Mouse (Mus musculus) urinary bladder, postnatal 10 days (tissue): Measurements from ENCODE around the gene Siglecf.
A peak's percentile ranks its signal among the peaks of the same experiment; 100 is the strongest.
"Not testable (repeated sequence)": the region's sequence is repeated elsewhere in the genome, so short reads cannot be mapped to it uniquely, and the experiment has no call there.

Experiments used
- DNase-seq: peaks from one replicate; pipeline ENCODE4 v3.0.0; 2022; ENCODE audit warnings: low spot score

Gene Siglecf

DNA sequence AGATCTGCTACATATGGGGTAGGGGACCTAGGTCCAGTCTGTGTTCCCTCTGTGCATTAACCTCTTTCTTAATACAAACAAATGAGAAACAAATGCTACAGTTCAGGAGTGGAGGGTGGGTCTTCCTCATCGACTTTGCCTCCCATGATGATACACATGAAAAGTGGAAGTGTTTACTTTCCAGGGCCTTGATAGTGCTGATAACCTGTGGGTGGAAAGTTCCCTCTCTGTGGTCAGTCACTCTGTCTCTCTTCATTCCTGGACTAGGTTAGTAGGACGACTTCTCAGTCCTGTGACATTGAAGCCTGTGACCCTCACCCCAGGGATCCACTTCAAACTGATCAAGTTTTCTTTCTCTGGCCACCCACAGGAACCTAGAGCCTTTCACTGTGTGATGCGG is at the start of gene Siglecf:
Gene Siglecf, plus strand, starts transcription at position 188 of the 400 bp plus-strand sequence.
- DNase-seq = no peak

DNA sequence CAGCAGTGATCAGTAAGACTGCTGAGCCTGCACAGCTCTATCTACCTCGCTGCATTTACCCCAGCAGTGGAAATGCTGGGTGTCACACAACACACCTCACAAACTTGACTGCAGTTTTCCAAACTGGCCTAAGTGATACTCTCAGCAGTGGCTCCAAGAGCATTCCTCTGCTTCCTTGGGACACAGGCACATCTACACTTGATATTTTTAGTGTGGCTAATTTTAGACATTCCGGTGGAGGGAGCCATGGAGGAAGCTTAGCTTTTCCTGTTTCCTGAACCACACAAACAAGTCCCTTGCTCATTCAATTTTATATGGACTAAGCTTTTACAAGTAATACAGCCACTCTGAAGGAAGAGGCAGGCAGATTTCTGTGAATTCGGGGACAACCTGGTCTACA is 45.9 kb upstream of the Siglecf start:
- DNase-seq = no peak

DNA sequence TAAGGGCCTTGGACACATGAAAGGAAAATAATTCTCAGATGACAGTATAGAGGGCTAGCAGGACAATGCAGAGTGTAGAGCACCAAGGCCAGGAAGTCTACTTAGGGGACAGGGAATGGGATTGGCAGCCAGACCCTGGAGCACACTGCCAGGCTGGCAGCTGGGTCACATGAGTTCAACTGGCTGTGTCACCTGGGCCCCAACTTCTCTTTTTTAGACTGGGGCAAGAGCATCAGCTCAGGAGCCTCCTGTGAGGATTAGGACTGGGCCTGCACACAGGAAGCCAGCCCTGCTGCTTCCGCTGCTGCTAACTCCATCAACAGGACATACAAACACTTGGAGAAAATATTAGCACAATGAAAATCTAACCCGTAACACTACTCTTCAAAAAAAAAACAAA is 42.1 kb upstream of the Siglecf start:
- no peak for DNase-seq

DNA sequence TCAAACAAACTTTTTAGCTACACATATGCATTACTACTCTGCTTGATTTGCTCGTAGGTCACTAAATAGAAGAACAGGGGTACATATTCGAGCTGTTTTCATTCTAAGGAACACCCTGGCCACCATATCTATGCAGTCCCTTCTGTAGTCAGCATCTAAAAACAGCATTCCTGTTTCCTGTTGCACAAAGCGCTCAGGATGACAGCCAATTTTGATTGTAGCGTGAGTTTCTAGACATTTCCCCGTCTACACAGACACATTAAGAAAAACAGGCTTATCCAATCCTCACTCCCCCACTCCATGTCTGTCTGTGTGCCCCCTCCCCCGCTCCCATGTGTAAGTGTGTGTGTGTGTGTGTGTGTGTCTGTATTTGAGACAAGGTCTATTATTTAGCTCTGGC is 39.5 kb upstream of the Siglecf start:
- DNase-seq = no peak

DNA sequence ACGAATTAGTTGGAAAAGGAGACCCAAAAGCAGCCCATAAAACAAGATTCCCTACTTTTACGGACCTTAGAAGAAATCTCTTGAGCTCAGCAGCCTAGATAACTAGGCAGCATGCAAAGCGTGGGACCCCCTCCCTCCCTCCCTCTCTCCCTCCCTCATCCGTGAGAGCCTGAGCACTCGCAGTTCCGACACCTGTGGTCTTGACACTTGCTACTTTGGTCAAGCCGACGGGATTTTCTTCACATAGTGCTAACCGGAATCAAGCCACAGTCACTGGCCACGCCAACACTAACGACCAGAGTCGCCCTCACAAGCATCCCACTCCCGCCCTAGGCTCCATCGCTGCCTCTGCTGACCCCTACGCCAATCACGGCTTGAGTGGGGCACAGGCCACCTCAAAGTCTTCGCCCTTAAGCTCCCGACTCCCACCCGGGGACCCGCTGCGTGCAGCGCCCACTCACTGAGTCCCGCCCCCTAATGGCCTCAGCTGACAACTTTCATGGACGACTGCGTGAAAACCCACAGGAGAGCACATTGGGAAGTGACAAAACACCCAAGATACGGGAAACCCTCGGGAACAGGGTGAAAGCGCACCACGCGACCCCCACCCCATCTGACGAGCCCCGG is 38.6 kb upstream of the Siglecf start:
- DNase-seq = no peak

DNA sequence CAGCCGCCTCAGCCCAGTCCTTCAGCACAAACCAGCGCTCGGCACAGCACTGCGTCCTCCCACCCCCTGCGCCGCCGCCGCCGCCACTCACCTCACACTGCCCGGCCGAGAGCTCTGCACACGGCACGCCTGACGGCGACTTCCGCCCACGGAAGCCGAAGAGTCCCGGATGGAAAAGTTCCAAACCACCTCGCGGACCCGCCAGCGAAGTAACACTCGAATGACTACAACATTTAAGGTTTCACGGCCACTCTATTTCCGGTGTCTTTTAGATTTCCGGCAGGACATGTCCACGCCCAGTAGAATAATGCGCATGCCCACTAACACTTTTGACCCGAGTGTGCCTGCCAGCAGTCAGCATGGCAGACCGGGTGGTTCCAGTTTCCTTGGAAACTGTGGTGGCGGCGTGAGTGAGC is 38.1 kb upstream of the Siglecf start, which contains the start of gene Zfp715:
Gene Zfp715, minus strand, starts transcription at position 282 of the 416 bp plus-strand sequence.
- peak; percentile 40 for DNase-seq

DNA sequence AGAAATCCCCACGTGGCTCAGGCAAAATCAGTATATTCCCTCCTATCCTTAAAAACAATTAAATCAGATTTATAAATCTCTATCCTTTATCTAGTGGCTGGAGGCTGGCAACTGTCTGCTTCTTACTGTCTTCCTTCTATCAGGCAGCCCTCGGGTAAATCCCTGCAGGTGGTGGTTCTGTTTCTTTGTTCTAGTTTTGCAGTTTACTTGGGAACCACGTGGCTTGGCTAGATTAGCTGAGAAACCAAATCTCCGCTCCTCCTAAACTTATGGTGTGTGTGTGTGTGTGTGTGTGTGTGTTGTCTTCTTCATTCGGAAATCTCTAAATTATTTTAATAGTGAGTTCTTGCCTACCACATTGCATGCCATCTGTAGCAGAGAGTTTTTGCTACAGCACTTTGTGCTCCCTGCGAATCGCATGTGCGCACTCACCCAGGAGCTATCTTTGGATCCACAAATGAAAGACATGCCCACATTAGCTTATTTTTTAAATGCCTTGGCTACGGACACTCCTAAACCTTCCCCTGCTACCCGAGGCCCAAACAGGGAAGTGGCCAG is 24.8 kb upstream of the Siglecf start:
- no peak for DNase-seq

DNA sequence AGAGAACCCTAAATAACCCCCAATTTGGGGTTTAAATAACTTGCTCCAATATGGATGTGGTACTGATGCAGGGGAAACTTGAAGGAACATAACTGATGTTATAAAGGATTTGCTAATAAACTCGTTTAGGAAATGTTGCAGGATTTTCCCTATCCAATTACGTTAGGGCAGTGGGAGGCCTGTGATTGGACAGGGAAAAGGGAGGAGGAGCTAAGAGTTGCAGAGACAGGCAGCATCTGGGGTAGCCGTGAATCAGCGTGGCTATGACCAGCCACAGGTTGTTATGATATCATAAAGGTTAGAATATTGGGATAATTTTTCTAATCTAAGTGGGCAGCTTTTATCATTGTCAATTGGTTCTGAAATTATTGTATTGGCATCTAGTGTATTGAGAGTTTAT is 23.0 kb upstream of the Siglecf start:
- no peak for DNase-seq

DNA sequence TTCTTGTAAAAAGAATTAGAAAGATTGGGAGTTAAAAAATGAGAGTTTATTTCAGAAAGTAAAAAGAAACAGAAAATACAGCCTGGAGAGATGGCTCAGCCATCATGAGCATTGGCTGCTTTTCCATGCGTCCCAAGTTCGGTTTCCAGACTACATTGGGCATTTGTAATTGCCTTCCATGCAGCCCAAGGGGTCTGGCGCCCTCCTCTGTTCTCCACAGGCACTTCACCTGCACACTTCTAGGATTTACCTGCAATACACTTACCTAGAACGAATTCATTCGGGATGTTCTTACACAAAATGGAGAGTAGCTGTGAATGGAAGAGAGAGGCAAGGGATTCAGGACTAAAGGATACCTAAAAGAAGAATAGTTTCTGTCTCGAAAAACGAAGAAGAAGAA is 17.9 kb upstream of the Siglecf start:
- no peak for DNase-seq

DNA sequence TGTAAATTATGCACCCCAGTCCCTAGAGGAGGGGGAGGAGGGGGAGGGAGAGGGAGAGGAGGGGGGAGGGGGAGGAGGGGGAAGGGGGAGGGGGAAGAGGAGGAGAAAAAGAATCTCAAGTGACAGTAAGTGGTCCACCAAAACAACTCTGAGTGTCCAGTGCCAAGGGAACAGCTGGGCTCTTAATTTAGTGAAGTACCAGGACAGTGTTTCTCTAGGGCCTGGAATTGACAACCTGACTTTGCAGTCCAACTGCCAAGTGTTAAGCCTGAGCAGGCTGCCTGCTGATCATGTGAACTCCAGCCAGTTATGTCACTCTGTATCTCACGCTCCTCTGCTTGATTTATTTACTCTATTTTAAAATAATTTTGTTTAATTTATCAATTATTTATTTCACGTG is 17.2 kb upstream of the Siglecf start:
- DNase-seq = no peak

DNA sequence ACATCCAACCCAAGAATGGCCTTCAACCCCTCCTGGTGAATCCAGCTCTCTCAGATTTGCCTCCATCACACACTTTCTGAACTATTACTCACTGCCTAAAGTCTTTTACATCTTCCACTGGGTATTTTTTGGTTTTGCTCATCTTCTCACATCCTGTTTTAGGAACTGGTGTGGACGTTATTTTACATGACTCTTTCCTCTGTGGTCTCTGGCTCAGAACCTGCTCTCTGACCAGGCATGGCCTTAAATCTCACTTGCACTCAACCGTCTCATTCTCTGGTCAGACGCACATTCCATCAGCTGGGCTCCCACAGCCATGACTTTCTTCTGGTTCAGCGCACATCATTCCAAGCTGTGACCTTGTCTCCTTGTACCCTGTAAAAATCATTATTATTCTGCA is 10.4 kb upstream of the Siglecf start:
- DNase-seq = no peak

DNA sequence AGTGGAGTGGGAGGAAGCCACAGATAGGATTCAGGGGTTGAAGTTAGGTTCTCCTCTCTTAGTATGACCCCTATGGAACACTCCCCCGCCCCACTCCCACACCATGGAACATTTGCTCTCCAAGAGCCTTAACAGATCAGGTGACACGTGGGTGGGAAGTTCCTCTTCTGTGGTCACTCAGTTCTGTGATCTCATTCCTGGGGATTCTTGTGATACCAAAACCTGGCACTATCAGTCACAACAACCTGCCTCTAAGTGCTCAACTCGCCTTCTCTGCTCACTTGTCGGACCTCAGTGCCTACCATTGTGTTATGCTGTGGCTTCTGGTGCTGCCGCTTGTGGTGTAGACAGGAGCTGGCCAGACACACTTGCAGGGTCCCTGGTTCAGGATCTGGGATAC is 8.0 kb upstream of the Siglecf start:
- no peak for DNase-seq

DNA sequence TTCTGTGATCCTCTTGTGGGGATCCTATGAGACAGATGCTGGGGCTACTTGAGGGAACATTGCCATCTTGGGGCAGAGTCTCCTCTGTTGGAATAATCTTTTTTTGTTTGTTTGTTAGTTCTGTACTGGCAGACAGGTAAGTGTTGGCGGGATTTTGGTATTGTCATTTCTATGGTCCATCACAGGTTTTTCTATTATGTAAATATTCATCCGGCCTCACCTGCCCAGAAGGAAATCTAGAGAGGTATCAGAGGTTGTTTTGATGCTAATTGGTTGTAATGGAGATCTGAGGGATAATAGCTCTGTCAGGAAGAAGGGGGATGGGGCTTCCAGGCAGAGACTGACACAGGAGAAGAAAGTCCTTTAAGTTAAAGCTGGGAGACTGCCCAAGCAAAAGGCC is 7.1 kb upstream of the Siglecf start:
- DNase-seq = no peak

DNA sequence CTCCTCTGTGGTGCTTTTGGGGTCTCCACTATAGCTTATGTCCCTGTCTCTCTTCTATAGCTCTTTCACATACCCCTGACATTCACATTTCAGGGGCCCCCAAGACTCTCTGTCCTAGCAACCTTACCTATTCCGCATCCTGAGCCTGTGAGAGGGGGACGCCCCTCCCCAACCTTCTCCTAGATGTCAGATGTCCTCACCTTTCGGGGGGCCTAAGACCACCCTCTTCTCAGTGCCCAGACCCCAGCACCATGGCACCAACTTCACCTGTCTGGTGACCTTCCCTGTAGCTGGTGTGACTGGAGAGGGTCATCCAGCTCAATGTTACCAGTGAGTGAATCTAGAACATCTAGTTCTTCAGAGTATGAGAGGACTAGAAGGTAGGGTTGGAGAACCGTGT is 6.7 kb upstream of the Siglecf start:
- no peak for DNase-seq

DNA sequence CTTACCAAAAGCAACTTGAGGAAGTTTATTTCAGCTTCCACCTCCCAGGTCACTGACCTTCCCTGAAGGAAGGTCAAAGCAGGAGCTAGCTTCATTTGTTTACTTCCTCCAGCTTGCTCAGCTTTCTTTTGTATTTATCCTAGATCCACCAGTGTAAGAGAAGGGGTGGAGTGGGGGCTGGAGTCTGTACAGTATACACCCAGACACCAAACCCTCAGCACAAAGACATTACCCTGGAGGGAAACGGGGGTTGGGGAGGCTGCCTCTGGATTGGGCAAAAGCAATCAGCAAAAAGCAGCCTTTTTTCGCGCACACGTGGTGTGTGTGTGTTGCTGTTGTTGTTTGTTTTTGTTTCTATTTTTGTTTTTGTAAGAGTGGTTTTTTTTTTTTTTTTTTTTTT is 5.0 kb upstream of the Siglecf start:
- no peak for DNase-seq

DNA sequence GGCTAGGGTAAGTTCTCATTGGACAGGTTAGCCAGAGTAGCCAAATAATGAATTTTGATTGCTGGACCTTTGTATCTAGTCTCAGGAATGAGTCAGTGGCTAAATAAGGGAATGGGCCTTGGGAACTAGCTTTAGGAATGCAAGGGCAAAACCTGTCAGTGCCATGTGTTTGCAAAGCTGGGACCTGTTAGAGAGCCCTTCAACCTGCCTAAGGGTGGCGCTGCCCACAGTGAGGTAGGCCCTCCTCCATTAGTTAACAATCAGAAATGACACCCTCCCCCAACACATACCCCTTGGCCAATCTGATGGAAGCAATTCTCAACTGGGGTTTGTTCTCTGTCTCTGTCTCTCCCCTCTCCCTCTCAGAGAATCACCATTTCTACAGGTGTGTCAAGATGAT is 4.6 kb upstream of the Siglecf start:
- DNase-seq = no peak

DNA sequence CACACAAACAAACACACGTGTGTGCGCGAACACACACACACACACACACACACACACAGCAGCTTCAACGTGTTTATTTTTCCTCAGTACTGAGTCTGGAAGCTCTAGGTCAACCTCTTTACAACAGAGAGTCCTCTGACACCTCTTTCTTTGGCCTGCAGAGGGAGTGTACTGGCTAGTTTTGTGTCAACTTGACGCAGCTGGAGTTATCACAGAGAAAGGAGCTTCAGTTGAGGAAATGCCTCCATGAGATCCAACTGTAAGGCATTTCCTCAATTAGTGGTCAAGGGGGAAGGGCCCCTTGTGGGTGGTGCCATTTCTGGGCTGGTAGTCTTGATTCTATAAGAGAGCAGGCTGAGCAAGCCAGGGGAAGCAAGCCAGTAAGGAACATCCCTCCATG is 1.5 kb upstream of the Siglecf start:
- DNase-seq = not testable (repeated sequence)

DNA sequence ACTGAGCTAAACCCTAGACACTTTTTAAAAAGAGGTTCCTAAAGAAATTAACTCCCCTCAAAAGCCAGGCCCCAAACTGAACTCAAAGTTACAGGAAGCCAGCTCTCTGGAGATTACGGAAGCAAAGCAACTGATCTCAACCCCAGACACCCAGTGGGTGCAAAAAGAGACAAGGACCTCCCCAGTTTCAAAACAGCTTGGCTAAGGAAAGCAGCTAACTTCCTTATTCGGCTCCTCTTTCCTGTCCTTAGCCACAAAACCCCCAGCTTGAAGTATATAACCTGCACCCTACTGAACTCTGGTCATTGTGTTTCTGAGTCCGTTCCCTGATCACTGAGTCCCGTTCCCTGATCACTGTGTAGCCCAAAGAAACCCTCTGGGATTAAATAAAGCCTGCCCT is 2.0 kb downstream of the Siglecf start:
- DNase-seq = no peak

DNA sequence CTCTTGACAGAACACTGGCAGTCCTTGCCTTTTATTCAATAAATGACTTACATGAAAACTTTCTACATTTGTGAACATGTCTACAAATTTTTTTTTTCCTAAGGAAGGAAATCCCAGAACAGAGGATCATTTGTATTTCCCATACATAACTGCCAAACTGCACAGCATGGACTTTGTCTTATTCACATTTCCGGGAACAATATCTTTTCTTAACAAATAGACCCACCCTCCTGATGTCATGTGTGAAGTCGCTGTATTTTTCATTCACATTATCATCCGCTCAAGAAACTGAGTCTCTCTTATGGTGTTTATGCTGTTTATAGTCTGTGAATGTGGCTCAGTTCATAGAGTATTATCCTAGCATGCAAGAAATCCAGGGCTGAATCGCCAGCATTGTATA is 2.6 kb downstream of the Siglecf start:
- DNase-seq = no peak

DNA sequence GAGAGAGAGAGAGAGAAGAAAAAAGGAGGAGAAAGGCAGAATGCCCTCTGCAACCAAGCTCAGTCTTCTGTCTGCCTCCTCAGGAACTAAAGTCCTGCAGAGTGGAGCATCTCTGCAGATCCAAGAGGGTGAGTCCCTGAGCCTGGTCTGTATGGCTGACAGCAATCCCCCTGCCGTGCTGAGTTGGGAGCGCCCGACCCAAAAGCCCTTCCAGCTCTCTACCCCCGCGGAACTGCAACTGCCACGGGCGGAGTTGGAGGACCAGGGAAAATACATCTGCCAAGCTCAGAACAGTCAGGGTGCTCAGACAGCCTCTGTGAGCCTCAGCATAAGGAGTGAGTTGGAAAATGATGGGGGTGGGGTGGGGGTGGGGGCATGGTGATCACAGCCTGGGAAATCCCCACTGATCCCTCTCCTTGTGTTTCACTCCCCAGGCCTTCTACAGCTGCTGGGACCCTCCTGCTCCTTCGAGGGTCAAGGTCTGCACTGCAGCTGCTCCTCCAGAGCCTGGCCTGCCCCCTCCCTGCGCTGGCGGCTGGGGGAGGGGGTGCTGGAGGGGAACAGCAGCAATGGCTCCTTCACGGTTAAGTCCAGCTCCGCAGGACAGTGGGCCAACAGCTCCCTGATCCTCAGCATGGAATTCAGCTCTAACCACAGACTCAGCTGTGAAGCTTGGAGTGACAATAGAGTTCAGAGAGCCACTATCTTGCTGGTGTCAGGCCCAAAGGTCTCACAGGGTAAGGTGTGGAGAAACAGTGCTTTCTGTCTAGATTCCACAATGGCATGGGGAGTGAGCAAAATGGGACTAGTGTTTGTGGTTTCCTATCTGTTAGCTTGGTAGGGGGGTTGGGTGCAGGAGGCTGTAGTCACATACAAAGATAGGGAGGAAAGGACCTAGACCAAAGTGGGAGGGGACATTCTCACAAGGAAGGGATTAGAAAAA is 4.0 kb downstream of the Siglecf start:
- no peak for DNase-seq

DNA sequence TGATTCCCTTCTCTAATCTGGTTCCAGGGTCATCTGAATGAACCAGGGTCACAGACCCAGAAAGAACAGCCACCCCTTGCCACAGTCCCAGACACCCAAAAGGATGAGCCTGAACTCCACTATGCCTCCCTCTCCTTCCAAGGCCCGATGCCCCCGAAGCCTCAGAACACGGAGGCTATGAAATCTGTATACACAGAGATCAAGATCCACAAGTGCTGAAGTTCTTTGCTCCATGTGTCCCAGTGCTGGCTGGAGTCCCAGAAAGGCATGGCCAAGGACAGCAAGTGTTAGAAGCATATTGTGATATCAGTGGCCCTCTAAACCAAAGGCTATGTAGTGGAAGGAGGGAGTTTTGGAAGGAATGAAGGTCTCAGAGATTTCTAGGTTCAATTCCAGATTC is 7.4 kb downstream of the Siglecf start:
- no peak for DNase-seq

DNA sequence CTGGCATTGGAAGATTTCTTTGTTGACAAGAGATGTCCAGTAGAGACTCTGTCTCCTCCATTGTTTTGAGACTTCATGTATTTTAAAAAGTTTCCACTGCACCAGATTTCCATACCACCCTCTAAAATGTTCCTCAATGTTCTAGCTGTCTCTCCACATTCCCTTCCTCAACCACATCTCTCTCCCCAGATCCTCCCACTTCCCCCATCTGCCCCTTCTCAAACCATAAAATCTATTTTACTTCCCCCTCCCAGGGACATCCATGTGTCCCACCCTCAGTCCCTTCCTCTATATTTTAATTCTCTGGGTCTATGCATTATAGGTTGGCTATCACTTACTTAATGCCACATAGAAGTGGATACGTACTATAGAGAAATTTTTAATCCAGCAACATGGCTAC is 10.3 kb downstream of the Siglecf start:
- no peak for DNase-seq

DNA sequence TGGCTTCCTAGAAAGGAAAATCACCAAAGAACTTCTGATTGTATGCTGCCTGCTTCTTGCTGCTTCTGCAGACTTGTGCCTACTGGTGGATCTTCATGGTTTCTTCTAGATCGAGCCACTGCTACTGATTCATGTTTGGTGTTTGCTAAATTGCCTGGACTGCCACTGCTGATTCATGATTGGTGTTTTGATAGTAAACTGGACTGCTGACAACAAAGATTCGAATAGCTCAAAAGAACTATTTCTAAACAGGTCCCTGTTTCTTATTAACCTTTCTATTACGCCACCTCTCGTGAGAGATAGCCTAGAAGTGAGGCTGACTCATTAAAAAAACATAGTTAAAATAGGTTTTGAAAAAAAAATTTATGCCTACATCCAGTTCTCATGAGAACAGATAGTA is 10.9 kb downstream of the Siglecf start:
- no peak for DNase-seq
